Mouse (Mus musculus): ENCODE results near the gene Cpne2. TPM values are rescaled to one million over a fixed set of nuclear protein-coding genes. Genes with fewer than 3 reads are reported as not detected.

The Cpne2 gene
- total RNA-seq, 2 experiments from 2014 or later: 4.9 to 6.9 TPM

DNA sequence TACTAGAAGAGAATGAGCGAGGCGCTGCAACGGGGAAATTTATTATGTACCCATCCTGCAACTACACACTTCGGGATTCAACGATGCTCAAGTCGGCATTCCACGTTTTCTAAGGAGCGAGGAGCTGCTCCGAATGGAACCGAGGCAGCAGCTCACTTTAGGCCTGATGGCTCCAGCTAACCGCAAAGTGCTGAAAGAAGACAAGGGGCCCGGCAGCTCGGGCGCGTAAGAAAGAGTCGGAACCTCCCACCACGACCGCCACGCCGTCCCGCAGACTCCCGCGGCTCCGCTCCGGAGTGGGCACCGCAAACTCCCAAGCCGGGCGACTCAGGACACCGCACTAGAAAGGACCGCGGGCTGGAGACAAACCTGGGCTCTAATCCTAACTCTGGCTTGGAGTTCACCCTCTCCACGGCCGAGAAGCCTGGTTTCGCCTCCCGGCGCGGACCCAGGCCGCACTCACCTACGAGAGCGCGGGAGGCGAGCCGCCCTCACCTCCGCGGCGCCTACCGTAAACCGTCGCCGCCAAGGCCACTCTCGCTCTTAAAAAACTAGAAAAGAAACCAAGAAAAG, 68.3 kb downstream of the Cpne2 start:
- intact Hi-C loops (cut with DNase I): loop anchor here (2.0 kb wide), 1 partner anchor 104 kb away; no protein-coding TSS in a partner anchor
- peak; percentile 44 for DNase-seq
- Histone ChIP-seq H3K27ac (peak overlapping the region; percentile 97), H3K4me3 (peak overlapping the region; percentile 100)
- no peak for TF ChIP-seq CTCF (IDR thresholded peaks at IDR 0.05)

DNA sequence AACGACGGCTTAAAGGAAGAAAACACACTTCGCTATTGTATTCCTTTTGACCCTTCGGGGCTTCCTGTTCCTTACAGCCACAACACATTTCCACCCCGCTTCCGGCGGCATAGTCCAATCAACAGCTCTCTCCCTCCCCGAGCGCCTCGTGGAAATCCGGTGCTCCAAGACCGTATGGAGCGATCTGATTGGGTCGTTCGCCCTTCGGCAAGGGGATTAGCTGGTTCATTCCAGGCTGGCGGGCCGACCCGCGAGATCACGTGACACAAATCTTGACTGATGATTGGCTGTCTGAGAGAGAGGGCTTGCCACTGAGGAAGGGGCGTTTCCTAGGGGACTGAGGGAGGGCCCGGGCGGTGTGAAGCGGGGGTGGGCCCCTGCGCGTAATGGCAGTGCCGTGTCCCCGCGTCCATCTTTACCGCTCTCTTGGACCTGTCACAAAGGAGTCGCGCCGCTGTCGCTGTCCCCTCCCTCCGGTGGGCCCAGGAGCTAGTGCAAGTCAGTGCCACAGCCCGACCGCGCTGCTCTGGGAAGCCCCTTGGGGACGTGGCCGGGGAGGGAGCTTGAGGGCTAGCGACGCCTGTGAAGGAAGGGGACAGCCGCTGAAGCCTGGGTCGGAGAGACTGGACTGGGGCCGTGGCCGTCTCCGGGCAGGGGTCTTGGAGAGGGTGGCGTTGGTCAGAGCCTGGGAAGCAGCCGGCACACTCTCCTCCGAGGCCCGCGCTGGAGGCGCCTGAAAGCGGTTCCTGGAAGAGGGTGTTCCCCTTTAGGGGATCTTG, 69.0 kb downstream of the Cpne2 start, which contains the start of the genes Rspry1 and Fam192a:
Gene Rspry1 (plus strand): TSS at position 331 of the 779 bp plus-strand sequence.
Gene Fam192a (minus strand): TSS at position 391 of the 779 bp plus-strand sequence.
- TF ChIP-seq CTCF (IDR thresholded peaks at IDR 0.05): no peak; the same call in 1 of the 2 replicates

DNA sequence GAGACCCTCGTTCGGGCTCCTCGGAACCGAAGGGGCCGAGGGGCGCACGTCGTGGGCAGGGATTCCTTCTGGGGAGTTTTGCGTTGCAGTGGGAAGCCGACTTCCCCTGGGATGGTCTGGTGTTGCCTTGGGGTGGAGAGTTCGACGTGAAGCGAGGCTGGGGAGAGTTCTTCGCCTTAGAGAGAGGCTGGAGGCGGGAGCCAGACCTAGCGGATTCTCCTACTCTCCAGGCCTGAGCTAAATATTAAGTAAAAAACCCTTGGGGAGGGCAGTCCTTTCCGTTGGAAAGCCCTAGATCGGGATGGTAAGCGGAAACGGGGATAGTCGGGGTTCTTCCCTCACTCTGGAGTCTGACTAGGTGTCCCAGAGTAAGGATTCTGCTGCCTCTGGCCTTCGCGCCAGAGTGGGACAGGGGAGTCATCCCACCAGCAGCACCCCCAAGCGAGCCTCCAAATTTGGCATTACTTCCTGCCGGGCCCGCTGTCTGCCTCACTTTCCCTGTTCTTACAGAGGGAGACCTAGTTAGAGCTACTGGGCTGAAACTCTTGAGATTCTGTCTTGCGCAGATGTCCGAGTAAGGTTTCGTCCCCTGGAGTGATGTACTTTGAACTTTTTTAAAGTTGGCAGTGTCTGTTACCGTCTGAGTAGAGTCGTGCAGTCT, 69.8 kb downstream of the Cpne2 start:
- Histone ChIP-seq H3K4me3 (peak overlapping the region; percentile 100), H3K27ac (peak overlapping the region; percentile 95)
- TF ChIP-seq CTCF (IDR thresholded peaks at IDR 0.05): no peak
- intact Hi-C loops (cut with DNase I): no loop called here
- peak; percentile 52 for DNase-seq

More for the DNA sequence above, 69.0 kb downstream of the Cpne2 start, which contains the start of the genes Rspry1 and Fam192a:
- H3K27ac ChIP-seq: peak within 1 kb of the TSS; percentile 97
- H3K4me3 ChIP-seq: peak within 1 kb of the TSS; percentile 100
- DNase-seq: peak; percentile 99
- intact Hi-C loops (cut with DNase I): loop anchor here (2.0 kb wide), 1 partner anchor 103 kb away; no protein-coding TSS in a partner anchor

DNA sequence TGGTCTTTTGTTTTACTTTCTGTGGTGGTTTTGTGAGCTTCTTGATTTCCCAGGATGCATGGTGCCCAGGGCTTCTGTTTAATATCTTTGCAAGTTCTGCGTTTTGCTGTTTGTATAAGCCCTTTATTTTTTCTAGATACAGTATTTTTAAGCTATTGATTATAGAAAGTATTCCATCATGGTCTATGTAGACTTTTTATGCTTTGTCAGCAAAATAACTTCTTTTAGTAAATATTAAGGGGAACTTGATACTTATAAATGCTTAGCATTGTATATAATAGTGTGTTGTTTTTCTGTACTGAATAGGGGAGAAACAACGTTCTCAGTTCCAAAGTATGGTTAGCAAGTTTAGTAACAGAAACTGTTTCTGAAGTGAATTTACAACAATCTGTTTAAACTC, 71.2 kb downstream of the Cpne2 start:
- Histone ChIP-seq H3K27ac (peak overlapping the region; percentile 35; the same call in 1 of the 2 replicates), H3K4me3 (no peak overlapping the region)
- no peak for TF ChIP-seq CTCF (IDR thresholded peaks at IDR 0.05)
- intact Hi-C loops (cut with DNase I): no loop called here
- DNase-seq: no peak

DNA sequence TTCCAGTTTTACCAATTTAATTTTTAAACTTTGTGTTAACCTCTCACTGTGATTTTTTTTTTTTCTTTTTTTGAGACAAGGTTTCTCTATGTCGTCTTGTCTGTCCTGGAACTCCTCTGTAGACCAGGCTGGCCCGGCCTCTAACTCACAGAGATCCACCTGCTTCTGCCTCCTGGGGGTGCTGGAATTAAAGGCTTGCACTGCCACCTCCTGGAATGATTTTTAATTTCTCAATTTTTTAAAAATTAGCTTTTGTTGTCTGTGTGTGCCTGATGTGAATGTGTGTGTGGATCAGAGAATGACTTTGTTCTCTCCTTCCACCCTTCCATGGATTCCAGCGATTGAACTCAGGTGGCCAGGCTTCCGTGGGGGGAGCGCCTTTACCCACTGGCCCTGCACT, 74.3 kb downstream of the Cpne2 start:
- no peak overlapping the region for H3K27ac ChIP-seq
- no peak overlapping the region for H3K4me3 ChIP-seq
- DNase-seq: no peak
- no peak; the same call in 1 of the 2 replicates for TF ChIP-seq CTCF (IDR thresholded peaks at IDR 0.05)
- intact Hi-C loops (cut with DNase I): no loop called here

Small RNAs within 50 kb of the gene (microRNA-seq; reads per million reads assigned to microRNA genes)
- not detected for gene Mir7072

Other genes starting within 250 kb of the Cpne2 start
- gene Slc12a3, start 203.8 kb upstream of the Cpne2 start, total RNA-seq (2021): not detected
- 100 to 1,000 TPM; 111 to 117 TPM for gene Herpud1, start 146.6 kb upstream of the Cpne2 start, total RNA-seq (2021)
- gene Nlrc5, start 98.6 kb upstream of the Cpne2 start, total RNA-seq (2021): 1 to 10 TPM in 1 of 2 experiments, under 1 TPM in 1; 0.43 to 1.1 TPM
- 10 to 100 TPM in 1 of 2 experiments, 1 to 10 TPM in 1; 8.5 to 10.8 TPM for gene Rspry1, start 68.9 kb downstream of the Cpne2 start, total RNA-seq (2021)
- 10 to 100 TPM; 17.9 to 22.6 TPM for gene Fam192a, start 69.0 kb downstream of the Cpne2 start, total RNA-seq (2021)
- gene Arl2bp, start 133.6 kb downstream of the Cpne2 start, total RNA-seq (2021): 10 to 100 TPM; 42.0 to 51.2 TPM
- 1 to 10 TPM in 1 of 2 experiments, under 1 TPM in 1; 0.86 to 1.0 TPM for gene Pllp, start 163.3 kb downstream of the Cpne2 start, total RNA-seq (2021)
- gene Ccl22, start 212.6 kb downstream of the Cpne2 start, total RNA-seq (2021): not detected
- 1 to 10 TPM in 1 of 2 experiments, under 1 TPM in 1; 0.36 to 1.0 TPM for gene Cx3cl1, start 239.0 kb downstream of the Cpne2 start, total RNA-seq (2021)